Mouse (Mus musculus) myocyte (in vitro differentiated cells): ENCODE results near the gene Gm21083.
"Not testable (repeated sequence)": the region's sequence is repeated elsewhere in the genome, so short reads cannot be mapped to it uniquely, and the experiment has no call there.

Source experiments
- E2F4 ChIP-seq: IDR thresholded peaks from one replicate; pipeline ENCODE4 v1.6.1; 2011; ENCODE audit warnings: mild to moderate bottlenecking, control low read depth, moderate library complexity; ENCODE audit not compliant: insufficient read depth
- POLR2A ChIP-seq: IDR thresholded peaks from one replicate; pipeline ENCODE4 v1.6.1; 2011; ENCODE audit warnings: low read depth, mild to moderate bottlenecking, control low read depth, moderate library complexity; ENCODE audit not compliant: insufficient read length
- REST ChIP-seq: IDR thresholded peaks from one replicate; pipeline ENCODE4 v1.6.1; 2011; ENCODE audit warnings: mild to moderate bottlenecking, control low read depth, moderate library complexity; ENCODE audit not compliant: insufficient read depth, insufficient read length
- TCF12 ChIP-seq: IDR thresholded peaks from one replicate; pipeline ENCODE4 v1.6.1; 2011; ENCODE audit warnings: mild to moderate bottlenecking, control low read depth; ENCODE audit not compliant: poor library complexity, insufficient read depth, severe bottlenecking

DNA sequence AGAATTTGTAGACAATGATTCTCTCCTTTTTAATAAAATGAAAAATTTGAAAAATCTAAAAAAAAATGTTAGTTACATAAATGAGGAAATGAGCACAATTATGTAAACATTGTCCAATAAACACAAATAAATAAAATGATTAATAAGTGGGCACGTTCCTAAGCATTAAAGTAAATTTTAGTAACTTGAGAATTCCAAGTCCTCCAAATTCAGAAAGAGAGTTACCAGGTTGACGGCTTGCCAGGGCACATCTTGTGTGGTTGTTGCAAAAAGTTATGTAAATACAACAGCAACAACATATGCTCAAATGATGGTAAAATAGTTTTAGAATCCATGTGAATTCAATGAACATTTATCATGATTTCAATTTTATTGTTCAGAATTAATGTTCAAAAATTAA is 14.4 kb downstream of the Gm21083 start:
- not testable (repeated sequence) for TF ChIP-seq POLR2A, E2F4, REST, TCF12
